Mouse (Mus musculus): Measurements from ENCODE around the gene Apod. TPM values are rescaled to one million over a fixed set of nuclear protein-coding genes. Genes with fewer than 3 reads are reported as not detected.

Gene Apod
- total and polyA plus RNA-seq, 2 experiments from 2014 or later, result 68.5 to 293 TPM

DNA sequence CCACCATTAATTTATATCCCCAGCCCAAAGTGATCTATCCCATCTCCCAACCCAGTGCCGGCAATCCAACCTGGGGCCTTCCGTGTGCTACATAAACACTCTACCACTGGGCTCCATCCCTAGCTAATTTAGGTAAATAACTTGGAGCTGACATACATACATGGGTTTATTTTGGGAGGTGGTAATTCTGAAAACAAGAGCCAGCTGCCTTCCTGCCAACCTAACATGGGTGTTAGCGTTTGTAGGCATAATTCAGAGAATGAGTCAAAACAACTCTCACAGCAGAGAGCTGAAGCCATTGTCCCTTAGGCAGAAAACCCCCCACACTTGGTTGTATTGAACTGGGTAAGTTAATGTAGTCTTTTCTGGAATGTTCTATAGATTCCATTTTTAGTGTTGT lies 26.9 kb downstream of the Apod start:
- Histone ChIP-seq H3K4me2 (ENCODE audit: low read depth, low read length) (no peak overlapping the region), H3K36me3 (ENCODE audit: insufficient read depth, low read length) (no peaks in the 10 kb centered on the region), H3K9ac (replicated peaks; ENCODE audit: low read length) (no peak overlapping the region), H3K27me3 (ENCODE audit: insufficient read depth, low read length) (no peaks in the 10 kb centered on the region), H3K4me3 (ENCODE audit: low read length) (no peak overlapping the region), H3K27ac (no peak overlapping the region), H3K9me3 (ENCODE audit: low read length) (no peaks in the 10 kb centered on the region), H3K4me1 (ENCODE audit: insufficient read depth, low read length) (0 out of 2 replicates have a peak, but pooled peaks cover 5% of the 10 kb centered on the region)
- DNase-seq (ENCODE audit: low spot score), result no peak
- 90% methylated on average over 3 of the region's 3 CpGs for WGBS
- TF ChIP-seq CTCF (IDR thresholded peaks at IDR 0.05; ENCODE audit: low read depth), result no peak
- ATAC-seq, result no peak

- ATAC-seq, result no peak
- no peaks in the 10 kb centered on the region for H3K9me3 ChIP-seq (ENCODE audit: low read length)
- no peaks in the 10 kb centered on the region for H3K36me3 ChIP-seq (ENCODE audit: insufficient read depth, low read length)
- no peak overlapping the region for H3K4me3 ChIP-seq (ENCODE audit: low read length)
- 91% methylated on average over 11 of the region's 11 CpGs for WGBS
- no peak overlapping the region for H3K27ac ChIP-seq
- H3K4me1 ChIP-seq (ENCODE audit: insufficient read depth, low read length), result 0 out of 2 replicates have a peak, but pooled peaks cover 5% of the 10 kb centered on the region
- no peak for TF ChIP-seq CTCF (IDR thresholded peaks at IDR 0.05; ENCODE audit: low read depth)
- no peak overlapping the region for H3K9ac ChIP-seq (replicated peaks; ENCODE audit: low read length)
- H3K4me2 ChIP-seq (ENCODE audit: low read depth, low read length), result no peak overlapping the region
- H3K27me3 ChIP-seq (ENCODE audit: insufficient read depth, low read length), result no peaks in the 10 kb centered on the region
- DNase-seq (ENCODE audit: low spot score), result no peak
Measured at GRCm38 (mm10) chr16:31286801-31287488, 27.7 kb downstream of the Apod start.

DNA sequence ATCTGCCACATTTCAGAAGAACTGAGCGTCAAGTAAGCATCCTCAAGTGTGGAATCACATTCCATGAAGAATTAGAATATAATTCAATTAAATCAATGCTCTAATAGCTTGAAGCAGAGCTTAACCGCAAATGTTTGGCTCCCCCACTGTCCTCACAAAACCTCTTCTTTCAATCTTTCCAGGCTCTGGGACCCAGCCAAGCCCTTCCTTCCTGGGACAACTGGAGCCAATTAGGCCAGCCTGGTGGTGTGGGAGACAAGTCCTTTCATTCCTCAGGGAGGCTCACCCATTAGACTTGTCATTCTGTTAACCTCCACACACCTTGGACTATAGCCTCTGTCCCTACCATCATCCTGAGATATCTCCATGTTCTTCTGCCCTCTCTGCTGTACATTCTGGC lies 32.6 kb downstream of the Apod start:
- Histone ChIP-seq H3K27ac (no peak overlapping the region), H3K4me2 (ENCODE audit: low read depth, low read length) (no peak overlapping the region), H3K36me3 (ENCODE audit: insufficient read depth, low read length) (no peaks in the 10 kb centered on the region), H3K9ac (replicated peaks; ENCODE audit: low read length) (no peak overlapping the region), H3K27me3 (ENCODE audit: insufficient read depth, low read length) (no peaks in the 10 kb centered on the region), H3K4me1 (ENCODE audit: insufficient read depth, low read length) (no peaks in the 10 kb centered on the region), H3K4me3 (ENCODE audit: low read length) (no peak overlapping the region), H3K9me3 (ENCODE audit: low read length) (no peaks in the 10 kb centered on the region)
- 49% methylated on average over 2 of the region's 2 CpGs for WGBS
- peak; percentile 28 for DNase-seq (ENCODE audit: low spot score)
- ATAC-seq, result no peak
- TF ChIP-seq CTCF (IDR thresholded peaks at IDR 0.05; ENCODE audit: low read depth), result no peak

- H3K36me3 ChIP-seq (ENCODE audit: insufficient read depth, low read length), result no peaks in the 10 kb centered on the region
- H3K27ac ChIP-seq, result no peak overlapping the region
- no peaks in the 10 kb centered on the region for H3K9me3 ChIP-seq (ENCODE audit: low read length)
- no peak for DNase-seq (ENCODE audit: low spot score)
- no peak for ATAC-seq
- TF ChIP-seq CTCF (IDR thresholded peaks at IDR 0.05; ENCODE audit: low read depth), result no peak
- no peak overlapping the region for H3K4me2 ChIP-seq (ENCODE audit: low read depth, low read length)
- H3K27me3 ChIP-seq (ENCODE audit: insufficient read depth, low read length), result no peaks in the 10 kb centered on the region
- no peak overlapping the region for H3K9ac ChIP-seq (replicated peaks; ENCODE audit: low read length)
- no peaks in the 10 kb centered on the region for H3K4me1 ChIP-seq (ENCODE audit: insufficient read depth, low read length)
- WGBS, result 88% methylated on average over 4 of the region's 4 CpGs
- H3K4me3 ChIP-seq (ENCODE audit: low read length), result no peak overlapping the region
Measured at GRCm38 (mm10) chr16:31280176-31280575, 34.4 kb downstream of the Apod start.

DNA sequence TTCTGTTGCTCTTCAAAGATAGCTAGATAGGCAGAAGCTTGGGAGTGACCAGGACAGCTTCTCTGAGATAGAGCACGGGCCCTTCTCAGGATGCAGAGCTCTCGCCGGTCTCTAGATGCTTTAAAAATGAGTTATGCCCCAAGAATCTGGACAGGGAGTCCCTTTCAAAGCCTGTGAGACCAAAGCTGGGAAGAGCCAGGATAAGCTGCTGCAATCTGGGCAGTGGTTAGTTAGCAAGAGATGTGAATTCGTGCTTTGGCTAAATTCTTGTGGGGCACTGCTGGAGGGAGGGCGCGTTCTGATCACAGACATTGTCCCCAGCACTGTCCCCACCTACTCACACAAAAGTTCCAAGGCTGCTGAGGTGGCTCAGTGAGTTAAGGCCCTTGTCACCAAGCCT lies 36.0 kb downstream of the Apod start:
- 81% methylated on average over 6 of the region's 6 CpGs for WGBS
- TF ChIP-seq CTCF (IDR thresholded peaks at IDR 0.05; ENCODE audit: low read depth), result no peak
- Histone ChIP-seq H3K9me3 (ENCODE audit: low read length) (no peaks in the 10 kb centered on the region), H3K4me2 (ENCODE audit: low read depth, low read length) (no peak overlapping the region), H3K36me3 (ENCODE audit: insufficient read depth, low read length) (no peaks in the 10 kb centered on the region), H3K27me3 (ENCODE audit: insufficient read depth, low read length) (no peaks in the 10 kb centered on the region), H3K9ac (replicated peaks; ENCODE audit: low read length) (no peak overlapping the region), H3K27ac (no peak overlapping the region), H3K4me1 (ENCODE audit: insufficient read depth, low read length) (peaks cover 2% of the 10 kb centered on the region; the same call in 1 of the 2 replicates), H3K4me3 (ENCODE audit: low read length) (no peak overlapping the region)
- DNase-seq (ENCODE audit: low spot score), result no peak
- ATAC-seq, result no peak

- 77% methylated on average over 2 of the region's 2 CpGs for WGBS
- TF ChIP-seq CTCF (IDR thresholded peaks at IDR 0.05; ENCODE audit: low read depth), result no peak
Measured at GRCm38 (mm10) chr16:31278081-31278480, 36.5 kb downstream of the Apod start.

DNA sequence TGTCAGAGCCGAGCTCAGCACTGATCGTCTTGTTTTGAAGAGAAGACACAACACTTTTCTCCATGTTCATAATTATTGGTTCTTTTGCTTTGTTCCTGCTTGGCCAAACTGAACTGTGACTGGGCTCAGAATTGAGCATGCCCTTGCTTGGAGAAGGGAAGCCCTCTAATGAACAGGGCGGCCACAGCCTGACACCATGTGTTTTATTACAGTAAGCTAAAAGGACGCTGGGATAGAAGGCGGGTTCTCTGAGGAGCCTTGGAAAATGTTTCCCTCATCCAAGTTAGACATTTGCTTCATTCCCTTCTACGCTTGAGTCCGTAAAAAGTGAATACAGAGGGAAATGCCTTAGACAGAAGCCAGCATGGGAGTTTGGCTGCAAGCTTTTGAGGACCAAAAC lies 37.6 kb downstream of the Apod start:
- H3K4me1 ChIP-seq (ENCODE audit: insufficient read depth, low read length), result peaks cover 17% of the 10 kb centered on the region
- WGBS, result 74% methylated on average over 7 of the region's 7 CpGs
- H3K36me3 ChIP-seq (ENCODE audit: insufficient read depth, low read length), result no peaks in the 10 kb centered on the region
- H3K4me2 ChIP-seq (ENCODE audit: low read depth, low read length), result no peak overlapping the region
- H3K27me3 ChIP-seq (ENCODE audit: insufficient read depth, low read length), result no peaks in the 10 kb centered on the region
- no peak overlapping the region for H3K9ac ChIP-seq (replicated peaks; ENCODE audit: low read length)
- ATAC-seq (no peak), DNase-seq (ENCODE audit: low spot score) (no peak)
- H3K4me3 ChIP-seq (ENCODE audit: low read length), result no peak overlapping the region
- H3K9me3 ChIP-seq (ENCODE audit: low read length), result no peaks in the 10 kb centered on the region
- no peak for TF ChIP-seq CTCF (IDR thresholded peaks at IDR 0.05; ENCODE audit: low read depth)
- peak overlapping the region; percentile 0; the same call in 1 of the 2 replicates for H3K27ac ChIP-seq

More at GRCm38 (mm10) chr16:31278081-31278480, 36.5 kb downstream of the Apod start:
- Histone ChIP-seq H3K4me1 (ENCODE audit: insufficient read depth, low read length) (peaks cover 7% of the 10 kb centered on the region; the same call in 1 of the 2 replicates), H3K27ac (no peak overlapping the region), H3K4me3 (ENCODE audit: low read length) (no peak overlapping the region), H3K9me3 (ENCODE audit: low read length) (no peaks in the 10 kb centered on the region), H3K27me3 (ENCODE audit: insufficient read depth, low read length) (no peaks in the 10 kb centered on the region), H3K36me3 (ENCODE audit: insufficient read depth, low read length) (no peaks in the 10 kb centered on the region), H3K4me2 (ENCODE audit: low read depth, low read length) (no peak overlapping the region), H3K9ac (replicated peaks; ENCODE audit: low read length) (no peak overlapping the region)
- DNase-seq (ENCODE audit: low spot score) (no peak), ATAC-seq (no peak)

Measured in hindbrain, postnatal 0 days (tissue).